Mouse (Mus musculus) midbrain, embryonic 10.5 days (tissue): ENCODE results near the gene Ccdc65. TPM values are rescaled to one million over a fixed set of nuclear protein-coding genes. Genes with fewer than 3 reads are reported as not detected.

Experiments
- DNase-seq: peaks from one replicate; pipeline ENCODE4 v3.0.0-alpha.2; 2017; ENCODE audit warnings: low spot score
- H3K27ac ChIP-seq: fragments of 300-500 bp; sonication (generic); replicated peaks from 2 replicates; pipeline ENCODE4 v1.5.1; 2016; ENCODE audit warnings: mild to moderate bottlenecking
- H3K27me3 ChIP-seq: fragments of 300-500 bp; sonication (generic); 2 replicates; pipeline ENCODE4 v1.6.1; 2016; ENCODE audit warnings: low read depth, mild to moderate bottlenecking; ENCODE audit not compliant: poor library complexity, severe bottlenecking
- H3K36me3 ChIP-seq: fragments of 300-500 bp; sonication (generic); 2 replicates; pipeline ENCODE4 v1.6.1; 2016; ENCODE audit warnings: mild to moderate bottlenecking, moderate library complexity
- H3K4me1 ChIP-seq: fragments of 300-500 bp; sonication (generic); 2 replicates; pipeline ENCODE4 v1.6.1; 2016
- H3K4me3 ChIP-seq: fragments of 300-500 bp; sonication (generic); 2 replicates; pipeline ENCODE4 v1.5.1; 2016; ENCODE audit warnings: mild to moderate bottlenecking, moderate library complexity
- H3K9me3 ChIP-seq: fragments of 300-500 bp; sonication (generic); replicated peaks from 2 replicates; pipeline ENCODE4 v1.6.1; 2016; ENCODE audit warnings: mild to moderate bottlenecking
- WGBS: fragments of 180-500 bp; shearing (Covaris S2); methylation state at CpG from one replicate; pipeline ENCODE4 v1.1.7; 2016; 5-methylcytosine and 5-hydroxymethylcytosine counted together
- polyA plus RNA-seq: library from polyadenylated mRNA; unstranded; fragments of >200 nt; fragmentation: Nextera tagmentation; extraction: Ambion mirVana; gene quantifications from 2 replicates; pipeline ENCODE4 v1.2.1, GENCODE M21; 2016

Ccdc65 gene
- 1.3 and 1.5 TPM in 2 replicates for polyA plus RNA-seq

- Histone ChIP-seq H3K27me3 (peaks cover 39% of the 10 kb centered on the region), H3K36me3 (no peaks in the 10 kb centered on the region), H3K4me3 (peak within 1 kb of the TSS; percentile 48), H3K4me1 (peaks cover 5% of the 10 kb centered on the region), H3K9me3 (no peaks in the 10 kb centered on the region), H3K27ac (no peak within 1 kb of the TSS)
- 22% methylated on average over 16 of the region's 16 CpGs for WGBS
- DNase-seq = peak; percentile 77
Measured at GRCm38 (mm10) chr15:98707766-98708372, at the start of gene Ccdc65. Ccdc65 (plus strand) TSS chr15:98708207.

GRCm38 (mm10) chr15:98662198-98662566, 45.8 kb upstream of the Ccdc65 start:
- Histone ChIP-seq H3K27me3 (no peaks in the 10 kb centered on the region), H3K4me3 (peak overlapping the region; percentile 87), H3K36me3 (peaks cover 38% of the 10 kb centered on the region), H3K27ac (peak overlapping the region; percentile 97), H3K9me3 (no peaks in the 10 kb centered on the region; the same call in 1 of the 2 replicates), H3K4me1 (peaks cover 18% of the 10 kb centered on the region)
- DNase-seq = no peak
- WGBS = 2% methylated on average over 14 of the region's 14 CpGs

DNA sequence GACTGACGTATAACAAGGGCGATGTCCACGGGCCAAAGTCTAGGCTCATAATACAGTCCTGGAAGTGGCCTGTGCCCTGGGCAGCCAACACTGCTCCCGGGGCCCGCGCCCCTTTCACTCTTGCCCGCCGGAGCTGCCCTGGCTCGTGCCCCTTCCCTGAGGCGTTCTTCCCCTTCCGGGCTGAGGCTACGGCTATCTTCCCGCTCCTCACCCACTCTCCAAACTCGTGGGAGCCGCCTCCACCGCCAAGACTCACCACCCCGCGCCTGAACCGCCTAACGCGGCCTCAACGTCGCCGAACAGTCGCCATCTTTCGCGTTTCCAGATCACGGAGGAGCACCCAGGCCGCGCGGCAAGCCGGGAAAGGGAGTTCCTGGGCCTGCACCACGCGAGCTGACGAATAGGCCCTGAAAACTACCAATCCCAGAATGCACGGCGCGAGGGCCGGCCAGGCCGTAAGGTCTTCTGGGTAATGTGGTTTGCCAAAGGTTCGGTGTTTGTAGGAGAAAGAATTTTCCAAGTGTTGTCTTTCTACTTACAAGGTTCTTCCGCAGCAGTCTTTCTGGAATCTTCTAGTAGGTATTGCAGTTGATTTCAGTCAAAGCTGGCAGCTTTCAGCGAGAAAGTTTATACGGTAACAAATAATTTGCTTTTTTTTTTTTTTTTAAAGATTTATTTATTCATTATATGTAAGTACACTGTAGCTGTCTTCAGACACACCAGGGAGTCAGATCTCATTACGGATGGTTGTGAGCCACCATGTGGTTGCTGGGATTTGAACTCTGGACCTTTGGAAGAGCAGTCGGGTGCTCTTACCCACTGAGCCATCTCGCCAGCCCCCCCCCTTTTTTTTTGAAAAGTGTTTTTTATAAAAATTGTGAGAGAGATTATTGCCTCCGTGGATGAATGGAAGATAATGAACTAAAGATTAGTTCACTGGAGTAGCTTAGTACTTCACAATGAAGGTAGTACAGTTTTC, 45.2 kb upstream of the Ccdc65 start, which contains the start of gene Ddx23:
TSS of gene Ddx23 (minus strand) at position 328 of the 979 bp plus-strand sequence.
- Histone ChIP-seq H3K4me1 (peaks cover 18% of the 10 kb centered on the region), H3K4me3 (peak within 1 kb of the TSS; percentile 87), H3K27me3 (no peaks in the 10 kb centered on the region), H3K36me3 (peaks cover 31% of the 10 kb centered on the region), H3K9me3 (no peaks in the 10 kb centered on the region), H3K27ac (peak within 1 kb of the TSS; percentile 97)
- WGBS = 4% methylated on average over 48 of the region's 48 CpGs
- peak; percentile 96 for DNase-seq

DNA sequence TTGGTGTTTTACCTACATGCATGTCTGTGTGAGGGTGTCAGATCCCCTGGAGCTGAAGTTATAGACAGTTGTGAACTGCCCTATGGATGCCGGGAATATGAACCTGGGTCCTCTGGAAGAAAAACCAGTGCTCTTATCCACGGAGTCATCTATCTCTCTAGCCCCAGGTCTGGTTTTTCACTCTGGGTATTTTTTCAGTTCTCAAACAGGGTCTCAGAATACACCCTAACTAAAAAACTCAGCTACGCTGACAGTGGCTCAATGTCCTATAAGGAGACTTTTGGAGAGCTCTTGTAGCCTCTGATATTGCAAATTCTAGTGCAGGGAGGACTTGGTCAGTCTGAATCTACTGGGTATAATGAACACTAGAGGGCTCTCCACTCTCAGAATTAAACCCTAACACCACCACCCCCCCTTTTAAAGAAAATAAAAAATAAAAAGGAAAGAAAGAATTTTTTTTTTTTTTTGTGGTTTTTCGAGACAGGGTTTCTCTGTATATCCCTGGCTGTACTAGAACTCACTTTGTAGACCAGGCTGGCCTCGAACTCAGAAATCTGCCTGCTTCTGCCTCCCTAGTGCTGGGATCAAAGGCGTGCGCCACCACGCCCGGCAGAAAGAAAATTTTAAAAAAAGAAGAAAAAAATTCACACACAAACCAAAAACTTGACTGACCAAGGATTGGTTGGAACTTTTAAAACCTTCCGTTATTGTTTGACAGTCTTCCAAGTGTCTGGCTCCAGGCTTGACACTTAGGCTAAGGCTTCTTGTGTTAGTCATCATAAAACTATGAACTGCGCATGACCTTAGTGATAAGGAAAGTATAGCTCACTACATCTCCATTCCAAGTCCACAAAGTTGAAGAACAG, 43.7 kb upstream of the Ccdc65 start:
- DNase-seq = no peak
- H3K36me3 ChIP-seq = peaks cover 22% of the 10 kb centered on the region
- 85% methylated on average over 11 of the region's 11 CpGs for WGBS

GRCm38 (mm10) chr15:98672592-98672991, 35.4 kb upstream of the Ccdc65 start:
- Histone ChIP-seq H3K4me3 (no peak overlapping the region), H3K9me3 (no peaks in the 10 kb centered on the region), H3K27ac (0 out of 2 replicates have a peak overlapping the region, but pooled peaks have one; percentile 46), H3K36me3 (peaks cover 43% of the 10 kb centered on the region), H3K4me1 (peaks cover 41% of the 10 kb centered on the region), H3K27me3 (peaks cover 36% of the 10 kb centered on the region)
- no peak for DNase-seq
- WGBS = 85% methylated on average over 4 of the region's 4 CpGs

More for the DNA sequence above, 43.7 kb upstream of the Ccdc65 start:
- no peak overlapping the region for H3K4me3 ChIP-seq
- no peak overlapping the region for H3K27ac ChIP-seq
- no peaks in the 10 kb centered on the region for H3K27me3 ChIP-seq
- peaks cover 18% of the 10 kb centered on the region for H3K4me1 ChIP-seq
- no peaks in the 10 kb centered on the region for H3K9me3 ChIP-seq

DNA sequence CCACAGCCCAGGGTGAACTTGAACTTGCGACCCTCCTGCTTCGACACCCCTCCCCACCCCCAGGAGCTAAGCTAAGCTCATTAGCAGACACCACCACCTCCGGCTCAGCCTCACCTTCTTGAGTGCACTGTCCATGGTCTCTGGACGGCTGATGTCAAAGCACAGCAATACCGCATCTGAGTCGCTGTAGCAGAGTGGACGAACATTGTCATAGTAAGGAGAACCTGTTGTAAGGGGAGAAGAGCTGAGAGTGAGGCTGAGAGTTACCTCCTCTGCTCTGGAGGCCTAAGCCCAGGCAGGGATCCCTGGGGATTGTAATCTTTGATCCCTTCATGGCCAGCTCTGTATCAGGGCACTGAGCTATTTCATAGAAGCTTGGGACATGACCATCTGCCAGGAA, 34.3 kb upstream of the Ccdc65 start:
- Histone ChIP-seq H3K36me3 (peaks cover 43% of the 10 kb centered on the region), H3K27ac (peak overlapping the region; percentile 78), H3K4me3 (peak overlapping the region; percentile 72; the same call in 1 of the 2 replicates), H3K27me3 (peaks cover 47% of the 10 kb centered on the region), H3K9me3 (no peaks in the 10 kb centered on the region), H3K4me1 (peaks cover 48% of the 10 kb centered on the region)
- DNase-seq = no peak
- WGBS = 74% methylated on average over 7 of the region's 7 CpGs

GRCm38 (mm10) chr15:98674284-98674993, 33.6 kb upstream of the Ccdc65 start:
- Histone ChIP-seq H3K9me3 (no peaks in the 10 kb centered on the region), H3K27ac (peak overlapping the region; percentile 78), H3K4me3 (peak overlapping the region; percentile 72), H3K36me3 (peaks cover 36% of the 10 kb centered on the region), H3K4me1 (peaks cover 48% of the 10 kb centered on the region), H3K27me3 (peaks cover 53% of the 10 kb centered on the region)
- 32% methylated on average over 7 of the region's 7 CpGs for WGBS
- DNase-seq = peak; percentile 60

GRCm38 (mm10) chr15:98674994-98675545, 32.9 kb upstream of the Ccdc65 start:
- H3K27me3 ChIP-seq = peaks cover 53% of the 10 kb centered on the region
- H3K27ac ChIP-seq = peak overlapping the region; percentile 78
- H3K36me3 ChIP-seq = peaks cover 31% of the 10 kb centered on the region
- WGBS = 29% methylated on average over 11 of the region's 11 CpGs
- peaks cover 48% of the 10 kb centered on the region for H3K4me1 ChIP-seq
- no peaks in the 10 kb centered on the region for H3K9me3 ChIP-seq
- DNase-seq = no peak
- H3K4me3 ChIP-seq = peak overlapping the region; percentile 72

DNA sequence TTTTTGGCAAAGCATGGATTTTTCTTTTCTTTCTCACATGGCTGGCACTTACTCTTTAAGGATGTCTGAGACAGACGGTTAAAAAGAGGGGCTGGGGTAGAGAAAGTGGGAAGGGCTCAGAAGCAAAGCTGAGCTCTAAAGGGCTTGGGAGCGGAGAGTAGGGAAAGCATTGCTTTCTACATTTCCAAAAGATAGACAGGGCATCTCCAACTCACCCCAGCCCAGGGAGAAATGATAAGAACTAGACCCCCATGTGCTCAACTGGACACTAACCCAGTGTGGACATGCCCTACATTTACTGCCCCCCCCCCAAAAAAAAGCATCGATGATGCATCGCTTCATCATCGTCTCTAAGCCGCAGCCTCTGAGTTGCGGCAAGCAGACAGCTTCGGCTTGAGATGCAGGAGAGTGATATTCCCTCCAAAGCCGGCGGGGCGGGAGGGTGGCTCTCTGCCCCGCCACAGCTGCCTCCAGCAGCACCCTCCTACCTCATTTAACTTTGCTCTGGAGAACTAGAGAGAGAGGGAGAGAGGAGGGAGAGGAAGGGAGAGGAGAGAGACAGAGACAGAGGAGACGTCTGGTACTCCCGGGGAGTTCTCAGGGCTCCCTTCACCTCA, 32.3 kb upstream of the Ccdc65 start:
- no peak for DNase-seq
- Histone ChIP-seq H3K27ac (peak overlapping the region; percentile 78), H3K36me3 (peaks cover 24% of the 10 kb centered on the region), H3K4me3 (peak overlapping the region; percentile 72), H3K27me3 (peaks cover 53% of the 10 kb centered on the region), H3K4me1 (peaks cover 48% of the 10 kb centered on the region), H3K9me3 (no peaks in the 10 kb centered on the region)
- 7% methylated on average over 14 of the region's 14 CpGs for WGBS

GRCm38 (mm10) chr15:98676471-98676870, 31.5 kb upstream of the Ccdc65 start:
- H3K27ac ChIP-seq = peak overlapping the region; percentile 78
- H3K4me3 ChIP-seq = peak overlapping the region; percentile 72
- H3K4me1 ChIP-seq = peaks cover 48% of the 10 kb centered on the region
- no peak for DNase-seq
- H3K36me3 ChIP-seq = peaks cover 19% of the 10 kb centered on the region
- 3% methylated on average over 9 of the region's 9 CpGs for WGBS
- H3K27me3 ChIP-seq = peaks cover 53% of the 10 kb centered on the region
- no peaks in the 10 kb centered on the region for H3K9me3 ChIP-seq
